Mouse (Mus musculus): ENCODE data around the gene Mlycd. TPM values are rescaled to one million over a fixed set of nuclear protein-coding genes. Genes with fewer than 3 reads are reported as not detected.

Gene Mlycd
- polyA plus RNA-seq, 1 experiment, result 16.3 TPM

DNA sequence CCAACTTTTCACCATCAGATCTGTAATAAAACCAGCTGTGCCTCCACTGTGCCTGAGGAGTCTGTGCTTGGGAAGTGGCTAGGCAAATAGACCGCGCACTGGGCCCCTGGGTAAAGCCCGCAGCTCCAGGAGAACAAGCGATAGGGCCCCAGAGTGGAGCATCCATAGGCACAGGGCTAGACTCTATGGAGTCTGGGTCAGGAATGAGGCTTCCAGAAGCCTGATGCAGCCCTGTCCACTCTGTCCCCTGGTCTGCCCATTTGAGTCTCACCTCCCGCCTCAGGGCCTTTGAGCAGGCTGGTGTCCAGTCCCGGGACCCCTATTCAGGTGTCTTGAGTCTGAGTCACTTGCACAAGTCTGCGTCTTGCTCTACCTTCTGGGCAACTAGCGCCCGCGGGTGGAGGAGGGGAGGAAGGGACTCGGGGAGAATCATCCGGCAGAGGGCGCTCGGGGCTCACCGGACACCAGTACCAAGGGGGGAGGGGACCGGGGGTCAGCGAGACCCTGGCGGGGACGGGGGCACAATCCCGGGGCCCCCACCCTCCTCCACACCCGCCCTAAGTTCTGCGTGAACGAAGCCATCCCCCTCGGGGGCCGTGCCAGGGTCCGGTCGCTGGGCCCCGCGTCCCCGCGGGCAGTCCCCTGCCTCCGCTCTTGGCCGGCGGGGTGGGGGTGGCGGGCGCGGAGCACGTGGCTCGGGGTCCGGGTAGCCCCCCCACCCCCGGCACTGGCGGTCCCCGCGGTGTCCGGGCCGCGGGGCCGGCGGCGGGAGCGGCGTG is 51.7 kb downstream of the Mlycd start, which contains the start of gene Necab2:
TSS of gene Necab2 (plus strand) at position 509 of the 779 bp plus-strand sequence.
- DNase-seq (ENCODE audit: low read depth), result peak; percentile 92
- TF ChIP-seq CTCF (IDR thresholded peaks at IDR 0.05; ENCODE audit: borderline replicate concordance, extremely low read depth, insufficient read depth, insufficient read length) (peak; percentile 89), POLR2A (IDR thresholded peaks at IDR 0.05; ENCODE audit: borderline replicate concordance, extremely low read depth, insufficient read depth, insufficient read length, poor library complexity, severe bottlenecking) (no peak)

DNA sequence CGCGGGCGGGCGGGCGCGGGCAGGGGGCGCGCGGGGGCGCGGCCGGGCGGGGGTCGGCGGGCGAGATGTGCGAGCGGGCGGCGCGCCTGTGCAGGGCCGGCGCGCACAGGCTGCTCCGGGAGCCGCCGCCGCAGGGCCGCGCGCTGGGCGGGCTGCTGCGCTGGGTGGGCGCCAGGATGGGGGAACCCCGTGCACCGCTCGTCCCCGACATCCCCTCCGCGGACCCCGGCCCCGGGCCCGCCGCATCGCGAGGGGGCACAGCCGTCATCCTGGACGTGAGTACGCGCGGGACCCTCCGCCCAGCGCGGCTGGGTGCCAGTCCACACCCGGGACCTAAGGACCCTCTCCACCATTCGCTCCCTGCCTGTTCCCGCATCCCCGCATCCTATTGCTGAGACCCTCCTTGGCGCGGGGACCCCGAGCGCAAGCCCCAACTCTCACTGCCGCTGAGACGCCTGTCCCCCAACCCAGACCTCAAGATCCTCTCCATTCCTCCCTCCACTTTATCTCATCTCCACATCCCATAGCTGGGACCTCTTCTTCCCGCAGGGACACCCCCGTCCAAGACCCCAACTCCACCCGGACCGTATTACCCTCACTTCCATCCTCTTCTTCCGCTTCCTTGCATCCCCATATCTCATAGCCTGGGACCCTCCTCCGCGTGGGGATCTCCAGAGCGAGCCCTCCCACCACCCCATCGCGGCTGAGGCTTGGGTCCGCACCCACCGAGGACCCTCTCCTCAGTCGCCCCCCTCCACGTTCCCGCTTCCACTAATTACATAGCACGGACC is 52.5 kb downstream of the Mlycd start:
- TF ChIP-seq CTCF (IDR thresholded peaks at IDR 0.05; ENCODE audit: borderline replicate concordance, extremely low read depth, insufficient read depth, insufficient read length), result no peak
- no peak for TF ChIP-seq POLR2A (IDR thresholded peaks at IDR 0.05; ENCODE audit: borderline replicate concordance, extremely low read depth, insufficient read depth, insufficient read length, poor library complexity, severe bottlenecking)
- DNase-seq (ENCODE audit: low read depth), result no peak

DNA sequence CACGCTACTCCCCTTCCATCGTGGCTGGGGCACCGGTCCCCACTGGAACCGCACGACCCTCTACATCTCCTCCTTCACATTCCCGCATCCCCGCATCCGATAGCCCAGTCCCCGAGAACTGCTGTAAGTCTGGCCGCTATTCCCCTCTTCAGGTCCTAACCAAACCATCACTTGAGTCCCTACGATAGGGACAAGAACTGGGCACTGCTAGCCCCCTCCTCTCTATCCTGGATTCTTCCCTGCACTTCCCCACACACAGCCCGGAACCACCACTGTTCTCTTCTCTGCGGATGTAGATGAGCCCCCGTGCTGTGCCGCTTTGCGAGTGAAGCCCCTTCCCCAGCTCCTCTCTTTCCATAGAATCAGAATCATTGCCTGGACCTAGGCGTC is 53.1 kb downstream of the Mlycd start:
- no peak for DNase-seq (ENCODE audit: low read depth)
- TF ChIP-seq POLR2A (IDR thresholded peaks at IDR 0.05; ENCODE audit: borderline replicate concordance, extremely low read depth, insufficient read depth, insufficient read length, poor library complexity, severe bottlenecking) (no peak), CTCF (IDR thresholded peaks at IDR 0.05; ENCODE audit: borderline replicate concordance, extremely low read depth, insufficient read depth, insufficient read length) (no peak)

DNA sequence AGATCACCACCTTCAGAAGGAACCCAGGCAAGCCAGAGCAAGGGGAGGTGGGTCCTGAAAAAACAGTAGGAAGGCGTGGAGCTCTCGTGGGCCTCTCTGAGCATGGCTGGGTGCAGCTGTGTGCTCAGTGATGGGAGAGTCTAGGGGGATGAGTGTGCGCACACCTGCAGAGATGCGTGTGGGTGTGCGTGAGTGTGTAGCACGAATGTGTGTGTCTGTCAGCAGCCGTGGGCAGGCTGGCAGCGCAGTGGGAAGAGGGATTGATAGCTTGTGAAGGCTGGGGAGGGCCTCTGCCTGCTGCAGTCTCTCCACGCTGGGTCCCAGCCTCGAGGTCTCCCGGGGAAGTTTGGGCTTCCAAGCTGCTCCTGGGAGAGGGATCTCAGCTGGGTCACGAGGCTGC is 54.9 kb downstream of the Mlycd start:
- TF ChIP-seq POLR2A (IDR thresholded peaks at IDR 0.05; ENCODE audit: borderline replicate concordance, extremely low read depth, insufficient read depth, insufficient read length, poor library complexity, severe bottlenecking) (no peak), CTCF (IDR thresholded peaks at IDR 0.05; ENCODE audit: borderline replicate concordance, extremely low read depth, insufficient read depth, insufficient read length) (no peak)
- no peak for DNase-seq (ENCODE audit: low read depth)

DNA sequence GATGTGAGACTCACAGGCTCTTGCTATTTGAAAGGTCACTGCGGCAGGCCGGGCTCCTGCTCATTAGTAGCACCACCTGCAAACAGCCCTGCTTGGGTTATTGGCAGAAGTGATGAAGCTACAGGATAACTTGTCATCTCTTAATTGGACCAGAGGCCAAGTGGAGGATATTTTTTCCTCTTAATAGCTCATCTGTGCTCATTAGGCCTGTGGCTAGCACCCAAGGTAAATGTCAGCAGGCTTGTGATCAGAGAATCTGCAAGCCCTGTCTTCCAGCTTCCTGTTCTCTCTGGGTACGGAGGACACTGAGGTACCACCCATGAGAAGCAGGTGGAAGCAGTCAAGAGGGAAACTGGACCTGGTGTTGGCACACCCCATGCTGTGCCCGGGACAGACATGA is 56.5 kb downstream of the Mlycd start:
- DNase-seq (ENCODE audit: low read depth), result peak; percentile 59
- TF ChIP-seq CTCF (IDR thresholded peaks at IDR 0.05; ENCODE audit: borderline replicate concordance, extremely low read depth, insufficient read depth, insufficient read length) (no peak), POLR2A (IDR thresholded peaks at IDR 0.05; ENCODE audit: borderline replicate concordance, extremely low read depth, insufficient read depth, insufficient read length, poor library complexity, severe bottlenecking) (no peak)

DNA sequence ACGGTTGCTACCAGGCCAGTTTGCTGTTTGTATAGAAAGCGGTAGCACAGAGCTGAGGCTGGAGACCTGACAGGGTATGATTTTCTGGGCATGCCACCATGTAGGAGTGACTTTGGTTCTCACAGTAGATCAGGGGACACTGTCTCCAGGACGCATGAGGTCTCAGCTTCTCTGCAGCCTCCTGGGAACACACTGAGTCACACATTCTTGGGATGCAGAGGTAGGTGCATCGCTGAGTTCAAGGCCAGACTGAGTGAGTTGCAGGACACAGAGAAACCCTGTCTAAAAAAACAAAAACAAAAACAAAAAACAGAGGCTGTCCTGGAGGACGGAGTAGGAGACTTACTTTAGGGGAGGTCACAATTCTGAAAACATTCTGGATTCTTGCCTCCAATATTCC is 58.2 kb downstream of the Mlycd start:
- DNase-seq (ENCODE audit: low read depth), result no peak
- no peak for TF ChIP-seq CTCF (IDR thresholded peaks at IDR 0.05; ENCODE audit: borderline replicate concordance, extremely low read depth, insufficient read depth, insufficient read length)
- TF ChIP-seq POLR2A (IDR thresholded peaks at IDR 0.05; ENCODE audit: borderline replicate concordance, extremely low read depth, insufficient read depth, insufficient read length, poor library complexity, severe bottlenecking), result no peak

DNA sequence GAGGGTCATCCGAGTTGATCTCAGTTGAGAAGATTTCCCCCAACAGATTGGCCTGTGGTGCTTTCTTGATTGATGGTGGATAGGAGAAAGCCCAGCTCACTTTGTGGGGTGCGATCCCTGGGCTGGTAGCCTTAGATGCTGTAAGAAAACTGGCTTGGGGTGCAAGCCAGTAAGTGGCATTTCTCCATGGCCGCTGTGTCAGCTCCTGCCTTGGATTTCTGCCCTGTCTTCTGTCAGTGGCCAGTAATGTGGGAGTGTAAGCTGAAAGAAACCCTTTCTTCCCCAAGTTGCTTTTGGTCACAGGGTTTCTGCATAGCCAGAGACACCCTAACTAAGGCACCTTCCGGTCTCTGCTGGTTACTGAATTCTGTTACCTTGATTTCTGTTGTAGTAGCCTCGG is 61.4 kb downstream of the Mlycd start:
- no peak for DNase-seq (ENCODE audit: low read depth)
- TF ChIP-seq CTCF (IDR thresholded peaks at IDR 0.05; ENCODE audit: borderline replicate concordance, extremely low read depth, insufficient read depth, insufficient read length), result no peak
- TF ChIP-seq POLR2A (IDR thresholded peaks at IDR 0.05; ENCODE audit: borderline replicate concordance, extremely low read depth, insufficient read depth, insufficient read length, poor library complexity, severe bottlenecking), result no peak

DNA sequence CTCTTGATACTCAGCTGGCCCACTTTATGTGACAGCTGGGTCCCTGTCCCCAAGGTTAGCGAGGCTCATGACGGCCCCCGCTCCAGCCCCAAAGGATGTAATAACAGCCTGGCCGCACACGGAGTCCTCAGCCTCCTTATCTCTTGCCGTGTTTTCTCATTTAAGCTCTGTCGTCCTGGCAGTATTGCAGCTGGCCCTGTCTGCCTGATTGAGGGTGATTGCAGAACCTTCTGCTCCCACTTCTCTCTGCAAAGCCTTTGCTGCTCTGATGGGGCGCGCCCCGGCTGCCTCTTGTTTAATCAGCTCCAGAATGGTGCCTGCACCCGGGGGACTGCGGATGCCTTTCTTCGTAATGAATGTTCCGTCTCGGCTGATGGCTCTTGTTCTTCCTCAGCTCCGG is 65.0 kb downstream of the Mlycd start:
- TF ChIP-seq CTCF (IDR thresholded peaks at IDR 0.05; ENCODE audit: borderline replicate concordance, extremely low read depth, insufficient read depth, insufficient read length) (no peak), POLR2A (IDR thresholded peaks at IDR 0.05; ENCODE audit: borderline replicate concordance, extremely low read depth, insufficient read depth, insufficient read length, poor library complexity, severe bottlenecking) (no peak)
- peak; percentile 90 for DNase-seq (ENCODE audit: low read depth)

Other genes starting within 250 kb of the Mlycd start
- 380 and 399 TPM in 2 replicates for gene Hsbp1, start 50.4 kb upstream of the Mlycd start, polyA plus RNA-seq (2012; rRNA removed)
- gene Osgin1, start 39.2 kb downstream of the Mlycd start, polyA plus RNA-seq (2012; rRNA removed), result 0.41 and 0.69 TPM in 2 replicates
- 32.6 and 43.5 TPM in 2 replicates for gene Necab2, start 51.8 kb downstream of the Mlycd start, polyA plus RNA-seq (2012; rRNA removed)
- 0.16 and 0.19 TPM in 2 replicates for gene Slc38a8, start 106.8 kb downstream of the Mlycd start, polyA plus RNA-seq (2012; rRNA removed)
- 89.9 and 96.7 TPM in 2 replicates for gene Mbtps1, start 163.9 kb downstream of the Mlycd start, polyA plus RNA-seq (2012; rRNA removed)
- 69.1 and 101 TPM in 2 replicates for gene Hsdl1, start 180.3 kb downstream of the Mlycd start, polyA plus RNA-seq (2012; rRNA removed)
- 0.40 and 0.44 TPM in 2 replicates for gene Dnaaf1, start 180.4 kb downstream of the Mlycd start, polyA plus RNA-seq (2012; rRNA removed)
- 24.0 and 36.7 TPM in 2 replicates for gene Taf1c, start 210.3 kb downstream of the Mlycd start, polyA plus RNA-seq (2012; rRNA removed)
- 0.12 and 0.25 TPM in 2 replicates for gene Adad2, start 217.9 kb downstream of the Mlycd start, polyA plus RNA-seq (2012; rRNA removed)
- 0.14 and 0.23 TPM in 2 replicates for gene Kcng4, start 240.8 kb downstream of the Mlycd start, polyA plus RNA-seq (2012; rRNA removed)

All from brain, embryonic 14.5 days (tissue).